Comparison of ENCODE assay signal across 8 mouse cellular contexts in the genomic region with DNA sequence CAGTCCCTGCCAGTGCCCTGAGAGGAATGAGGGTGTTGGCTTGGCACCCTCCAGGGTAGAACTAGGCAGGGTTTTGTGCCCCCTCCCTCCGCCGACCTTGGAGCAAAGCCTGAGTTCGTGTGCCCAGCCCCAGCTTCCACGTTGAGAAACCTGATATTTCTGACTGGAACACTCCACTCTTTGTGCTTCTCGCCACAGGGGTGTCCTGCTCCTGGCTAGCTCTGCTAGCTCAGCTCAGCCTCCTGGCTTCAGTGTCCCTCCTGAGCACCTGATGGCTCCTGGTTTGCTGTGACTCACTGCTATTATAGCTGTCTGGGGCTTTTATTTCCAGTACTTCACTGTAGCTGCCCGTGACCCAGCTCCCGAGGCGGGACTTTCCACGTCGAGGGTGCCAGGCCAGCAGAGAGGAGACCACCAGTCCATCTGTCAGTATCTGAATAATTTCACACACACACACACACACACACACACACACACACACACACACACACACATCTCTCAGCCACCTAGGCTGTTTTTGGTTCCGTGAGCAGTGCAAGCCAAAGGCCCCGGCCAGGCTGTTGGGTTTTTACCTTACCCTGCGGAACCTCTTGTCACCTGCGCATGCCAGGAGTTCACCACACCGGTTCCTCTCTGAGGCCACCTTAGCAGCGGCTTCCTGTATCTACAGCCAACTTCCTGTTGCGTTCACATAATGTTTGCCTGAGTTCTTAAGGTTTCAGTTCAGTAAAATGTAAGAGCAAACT.
DNase-seq lines count a peak whose midpoint lies in the region; ATAC-seq and TF ChIP-seq lines count a peak whose summit lies in the region.

No protein-coding gene starts in this region.

- intact Hi-C loops in heart, postnatal 25 days (cut with DNase I), result no loop called here

- H3K4me1 ChIP-seq in heart, embryonic 10.5 days, result peaks cover 27% of the 10 kb centered on the region
- peaks cover 45% of the 10 kb centered on the region for H3K4me1 ChIP-seq in embryonic facial prominence, embryonic 14.5 days (ENCODE audit: control insufficient read depth, insufficient read depth, low read length)
- peaks cover 12% of the 10 kb centered on the region for H3K4me1 ChIP-seq in hindbrain, embryonic 14.5 days (replicated peaks; ENCODE audit: control insufficient read depth, insufficient read depth, low read length)

- ATAC-seq in Patski, result peak; percentile 84
- ATAC-seq in embryonic facial prominence, embryonic 14.5 days (ENCODE audit: low read depth), result peak; percentile 79
- 0 out of 2 replicates have a peak, but pooled peaks have one; percentile 41 for ATAC-seq in hindbrain, embryonic 14.5 days (ENCODE audit: low FRiP score)
- peak; percentile 62 for ATAC-seq in megakaryocyte-erythroid progenitor cell, adult 5-6 weeks (replicated peaks; ENCODE audit: low FRiP score, low TSS enrichment, poor library complexity, severe bottlenecking)

- H3K9me3 ChIP-seq in heart, embryonic 10.5 days, result no peaks in the 10 kb centered on the region
- H3K9me3 ChIP-seq in embryonic facial prominence, embryonic 14.5 days (ENCODE audit: control insufficient read depth, low read length), result no peaks in the 10 kb centered on the region
- H3K9me3 ChIP-seq in hindbrain, embryonic 14.5 days (ENCODE audit: control insufficient read depth, low read length), result no peaks in the 10 kb centered on the region

- WGBS in heart, embryonic 10.5 days, result 61% methylated on average over 17 of the region's 17 CpGs
- WGBS in embryonic facial prominence, embryonic 14.5 days, result 48% methylated on average over 17 of the region's 17 CpGs
- WGBS in hindbrain, embryonic 14.5 days, result 64% methylated on average over 17 of the region's 17 CpGs

- no peak overlapping the region for H3K4me3 ChIP-seq in heart, embryonic 10.5 days
- H3K4me3 ChIP-seq in embryonic facial prominence, embryonic 14.5 days (ENCODE audit: low read depth, low read length), result no peak overlapping the region
- no peak overlapping the region for H3K4me3 ChIP-seq in hindbrain, embryonic 14.5 days (replicated peaks; ENCODE audit: low read length)

- in situ Hi-C loops in Patski (cut with MboI; ENCODE audit: low pct_unique_long_range_greater_than_20kb), result no loop called here

- CTCF ChIA-PET in Patski (lab: Charles Lee), result interaction anchor here (0.8 to 1.2 kb wide), 3 partner anchors 15 to 99 kb away, joined by 3 to 4 read pairs (median 3); no protein-coding TSS in a partner anchor

- peak overlapping the region; percentile 29 for H3K4me2 ChIP-seq in embryonic facial prominence, embryonic 14.5 days (ENCODE audit: low read depth, low read length)
- H3K4me2 ChIP-seq in hindbrain, embryonic 14.5 days (replicated peaks), result no peak overlapping the region

- peaks cover 4% of the 10 kb centered on the region; the same call in 1 of the 2 replicates for H3K27me3 ChIP-seq in heart, embryonic 10.5 days (ENCODE audit: insufficient read depth, poor library complexity, severe bottlenecking)
- H3K27me3 ChIP-seq in Patski, result no peaks in the 10 kb centered on the region
- no peaks in the 10 kb centered on the region for H3K27me3 ChIP-seq in embryonic facial prominence, embryonic 14.5 days (replicated peaks; ENCODE audit: control insufficient read depth, insufficient read depth, low read length)
- H3K27me3 ChIP-seq in hindbrain, embryonic 14.5 days (ENCODE audit: control insufficient read depth, insufficient read depth, low read length), result no peaks in the 10 kb centered on the region

- H3K36me3 ChIP-seq in heart, embryonic 10.5 days, result no peaks in the 10 kb centered on the region
- no peaks in the 10 kb centered on the region for H3K36me3 ChIP-seq in embryonic facial prominence, embryonic 14.5 days (ENCODE audit: control insufficient read depth, insufficient read depth, low read length)
- H3K36me3 ChIP-seq in hindbrain, embryonic 14.5 days (replicated peaks; ENCODE audit: control insufficient read depth, insufficient read depth), result no peaks in the 10 kb centered on the region

- TF ChIP-seq CTCF in Patski (IDR thresholded peaks at IDR 0.05), result no peak

- H3K27ac ChIP-seq in heart, embryonic 10.5 days, result peak overlapping the region; percentile 53; the same call in 1 of the 2 replicates
- peak overlapping the region; percentile 82 for H3K27ac ChIP-seq in embryonic facial prominence, embryonic 14.5 days (replicated peaks; ENCODE audit: low read depth, low read length)
- no peak overlapping the region for H3K27ac ChIP-seq in hindbrain, embryonic 14.5 days

- POLR2A ChIA-PET in Patski (lab: Charles Lee), result interaction anchor here (0.6 to 1.5 kb wide), 3 partner anchors 27 to 132 kb away, joined by 3 read pairs; no protein-coding TSS in a partner anchor

- DNase-seq in heart, embryonic 10.5 days (ENCODE audit: low spot score), result no peak
- DNase-seq in heart, postnatal 25 days (ENCODE audit: low spot score), result no peak
- no peak for DNase-seq in Patski (ENCODE audit: low read depth, low spot score)
- DNase-seq in embryonic facial prominence, embryonic 14.5 days (ENCODE audit: low spot score), result peak; percentile 85
- DNase-seq in hindbrain, embryonic 14.5 days (ENCODE audit: low spot score), result no peak
- peak; percentile 65 to 78 for DNase-seq in thymus, postnatal 36 days
- DNase-seq in frontal cortex, postnatal 10 days (ENCODE audit: low spot score in 2 of 2), result no peak

- peak overlapping the region; percentile 35 for H3K9ac ChIP-seq in embryonic facial prominence, embryonic 14.5 days (ENCODE audit: low read depth, low read length)
- H3K9ac ChIP-seq in hindbrain, embryonic 14.5 days, result no peak overlapping the region

Comparison
In these comparisons a context has a peak if more than half of its experiments do, and no peak if none do; other contexts are left out.
1. DNase-seq: peak in embryonic facial prominence, embryonic 14.5 days (single experiment) and thymus, postnatal 36 days (2 of 2); none in heart, embryonic 10.5 days (single experiment), heart, postnatal 25 days (single experiment), Patski (single experiment), hindbrain, embryonic 14.5 days (single experiment) and frontal cortex, postnatal 10 days (0 of 2).
2. Peak in every context shown above with its lines, with median percentiles within 50 percentile points of each other: ATAC-seq.